Mouse (Mus musculus) small intestine, adult 2 months (tissue): ENCODE data around the gene Oxsm. TPM values are rescaled to one million over a fixed set of nuclear protein-coding genes. Genes with fewer than 3 reads are reported as not detected.
A peak's percentile ranks its signal among the peaks of the same experiment; 100 is the strongest.

ENCODE experiments used
- H3K27ac ChIP-seq: fragments of 200-500 bp; 2 replicates; pipeline ENCODE4 v1.5.1; 2012; ENCODE audit warnings: low read depth, low read length, control low read depth, inconsistent platforms; ENCODE audit not compliant: insufficient read depth
- H3K27me3 ChIP-seq: fragments of 200-500 bp; 2 replicates; pipeline ENCODE4 v1.6.1; 2012; ENCODE audit warnings: mild to moderate bottlenecking, moderate library complexity, low read length, inconsistent platforms; ENCODE audit not compliant: control insufficient read depth, insufficient read depth
- H3K36me3 ChIP-seq: fragments of 200-500 bp; 2 replicates; pipeline ENCODE4 v1.6.1; 2012; ENCODE audit warnings: mild to moderate bottlenecking, low read length, control low read depth, inconsistent platforms; ENCODE audit not compliant: control insufficient read depth, insufficient read depth
- H3K4me1 ChIP-seq: fragments of 200-500 bp; 2 replicates; pipeline ENCODE4 v1.6.1; 2012; ENCODE audit warnings: low read length, inconsistent platforms, mixed read lengths; ENCODE audit not compliant: control insufficient read depth, insufficient read depth, insufficient read length
- H3K4me3 ChIP-seq: fragments of 200-500 bp; 2 replicates; pipeline ENCODE4 v1.5.1; 2012; ENCODE audit warnings: low read depth, mild to moderate bottlenecking, control low read depth, inconsistent platforms, low read length, moderate library complexity
- CTCF ChIP-seq: fragments of 200-500 bp; IDR thresholded peaks from 2 replicates; pipeline ENCODE4 v1.5.1; 2012; ENCODE audit warnings: low read depth, mild to moderate bottlenecking, control low read depth, inconsistent platforms, low read length, moderate library complexity, mixed read lengths; ENCODE audit not compliant: insufficient replicate concordance, insufficient read length; ENCODE audit errors: extremely low read depth
- POLR2A ChIP-seq: fragments of 200-500 bp; IDR thresholded peaks from 2 replicates; pipeline ENCODE4 v1.6.1; 2012; ENCODE audit warnings: low read depth, mild to moderate bottlenecking, control low read depth, inconsistent platforms, low read length, moderate library complexity
- WGBS: fragments of 180-500 bp; shearing (Covaris S2); methylation state at CpG from one replicate; pipeline ENCODE4 v1.1.7; 2018; 5-methylcytosine and 5-hydroxymethylcytosine counted together
- polyA plus RNA-seq: library from polyadenylated mRNA; depleted of rRNA; stranded (reverse); fragments of >200 nt; gene quantifications from 2 replicates; pipeline ENCODE4 v1.2.3, GENCODE M21; 2012; rRNA removed

Oxsm gene
- 2.1 and 3.2 TPM in 2 replicates for polyA plus RNA-seq

GRCm38 (mm10) chr14:16249171-16249874, at the start of gene Oxsm, which contains the start of gene Ngly1:
Oxsm (minus strand) TSS chr14:16249808.
Ngly1 (plus strand) TSS chr14:16249280.
- Histone ChIP-seq H3K27ac (peak within 1 kb of the TSS; percentile 84), H3K27me3 (no peaks in the 10 kb centered on the region), H3K36me3 (no peaks in the 10 kb centered on the region), H3K4me1 (peaks cover 9% of the 10 kb centered on the region; the same call in 1 of the 2 replicates), H3K4me3 (peak within 1 kb of the TSS; percentile 72)
- WGBS = under 1% methylated on average over 65 of the region's 65 CpGs
- no peak for TF ChIP-seq CTCF
- TF ChIP-seq POLR2A = peak; percentile 99

- no peak overlapping the region for H3K27ac ChIP-seq
- no peaks in the 10 kb centered on the region for H3K4me1 ChIP-seq
- no peaks in the 10 kb centered on the region for H3K27me3 ChIP-seq
- peaks cover 22% of the 10 kb centered on the region for H3K36me3 ChIP-seq
- no peak for TF ChIP-seq POLR2A
- no peak for TF ChIP-seq CTCF
- no peak overlapping the region for H3K4me3 ChIP-seq
- WGBS = 77% methylated on average over 2 of the region's 2 CpGs
These were observed 47.3 kb upstream of the Oxsm start for GRCm38 (mm10) chr14:16296816-16297468.

- peaks cover 25% of the 10 kb centered on the region for H3K36me3 ChIP-seq
- no peak overlapping the region for H3K27ac ChIP-seq
- no peak overlapping the region for H3K4me3 ChIP-seq
- TF ChIP-seq POLR2A (no peak), CTCF (no peak)
- H3K4me1 ChIP-seq = no peaks in the 10 kb centered on the region
- H3K27me3 ChIP-seq = no peaks in the 10 kb centered on the region
- 89% methylated on average over 1 of the region's 1 CpGs for WGBS
These were observed 44.3 kb upstream of the Oxsm start for GRCm38 (mm10) chr14:16293921-16294320.

GRCm38 (mm10) chr14:16293015-16293414, 43.4 kb upstream of the Oxsm start:
- Histone ChIP-seq H3K27ac (no peak overlapping the region), H3K4me3 (no peak overlapping the region), H3K36me3 (peaks cover 25% of the 10 kb centered on the region), H3K4me1 (no peaks in the 10 kb centered on the region), H3K27me3 (no peaks in the 10 kb centered on the region)
- TF ChIP-seq CTCF = no peak
- no peak for TF ChIP-seq POLR2A

- TF ChIP-seq POLR2A (no peak), CTCF (no peak)
- 48% methylated on average over 1 of the region's 1 CpGs for WGBS
These were observed 42.8 kb upstream of the Oxsm start for GRCm38 (mm10) chr14:16292371-16292770.

GRCm38 (mm10) chr14:16283966-16284365, 34.4 kb upstream of the Oxsm start:
- Histone ChIP-seq H3K4me1 (no peaks in the 10 kb centered on the region), H3K27ac (no peak overlapping the region), H3K27me3 (no peaks in the 10 kb centered on the region), H3K36me3 (peaks cover 21% of the 10 kb centered on the region), H3K4me3 (no peak overlapping the region)
- TF ChIP-seq CTCF (no peak), POLR2A (no peak)
- WGBS = 89% methylated on average over 4 of the region's 4 CpGs

More at GRCm38 (mm10) chr14:16292371-16292770, 42.8 kb upstream of the Oxsm start:
- Histone ChIP-seq H3K4me3 (no peak overlapping the region), H3K27ac (no peak overlapping the region), H3K4me1 (no peaks in the 10 kb centered on the region), H3K36me3 (peaks cover 25% of the 10 kb centered on the region), H3K27me3 (no peaks in the 10 kb centered on the region)

GRCm38 (mm10) chr14:16279196-16279595, 29.6 kb upstream of the Oxsm start:
- 76% methylated on average over 4 of the region's 4 CpGs for WGBS
- TF ChIP-seq POLR2A (no peak), CTCF (no peak)
- Histone ChIP-seq H3K4me3 (no peak overlapping the region), H3K4me1 (no peaks in the 10 kb centered on the region), H3K36me3 (peaks cover 23% of the 10 kb centered on the region), H3K27ac (no peak overlapping the region), H3K27me3 (no peaks in the 10 kb centered on the region)
